Mouse (Mus musculus) adrenal gland, postnatal 4 days (tissue): ENCODE data around the gene Cep131. TPM values are rescaled to one million over a fixed set of nuclear protein-coding genes. Genes with fewer than 3 reads are reported as not detected.

Experiments
- DNase-seq, 2 experiments: peaks; one replicate each; pipeline ENCODE4 v3.0.0; 2021 to 2022; ENCODE audit warnings: low spot score in 2 of 2, mixed read lengths in 2 of 2
- total RNA-seq, 2 experiments: library from RNA; stranded (reverse); gene quantifications; 2 replicates each; pipeline ENCODE4 v1.2.3; 2021

Cep131 gene
- total RNA-seq, 2 experiments from 2014 or later = 247 to 275 TPM

GRCm38 (mm10) chr11:120098588-120099511 is 12.2 kb upstream of the Cep131 start, which contains the start of the genes Tepsin and Ndufaf8:
TSS of gene Tepsin (minus strand) at chr11:120098731.
TSS of gene Ndufaf8 (plus strand) at chr11:120098928.
- peak; percentile 96 to 98 for DNase-seq

- peak in 1 of 2 experiments; percentile 48 for DNase-seq
These were observed 6.4 kb upstream of the Cep131 start for GRCm38 (mm10) chr11:120092817-120093591.

DNA sequence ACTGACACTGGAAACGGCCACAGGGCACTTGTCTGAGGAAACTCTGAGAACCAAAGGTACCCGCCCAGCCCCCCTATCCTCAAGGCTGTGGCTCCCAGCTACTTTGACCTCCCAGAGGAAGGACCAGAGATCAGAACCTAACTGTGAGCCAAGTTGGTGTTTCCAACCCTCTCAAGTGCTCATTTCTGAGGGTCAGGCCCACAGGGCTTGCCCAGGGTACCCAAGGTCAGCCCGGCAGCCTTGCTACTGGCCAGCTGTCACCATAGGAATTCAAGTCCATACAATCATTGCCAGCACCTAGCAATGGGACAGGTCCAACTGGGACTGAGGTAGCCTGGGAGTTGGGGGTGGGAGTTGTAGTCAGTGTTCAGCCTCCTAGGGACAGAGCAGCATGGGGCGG is 4.0 kb upstream of the Cep131 start:
- no peak for DNase-seq

GRCm38 (mm10) chr11:120085891-120086627 is 568 bp downstream of the Cep131 start:
- DNase-seq = no peak

DNA sequence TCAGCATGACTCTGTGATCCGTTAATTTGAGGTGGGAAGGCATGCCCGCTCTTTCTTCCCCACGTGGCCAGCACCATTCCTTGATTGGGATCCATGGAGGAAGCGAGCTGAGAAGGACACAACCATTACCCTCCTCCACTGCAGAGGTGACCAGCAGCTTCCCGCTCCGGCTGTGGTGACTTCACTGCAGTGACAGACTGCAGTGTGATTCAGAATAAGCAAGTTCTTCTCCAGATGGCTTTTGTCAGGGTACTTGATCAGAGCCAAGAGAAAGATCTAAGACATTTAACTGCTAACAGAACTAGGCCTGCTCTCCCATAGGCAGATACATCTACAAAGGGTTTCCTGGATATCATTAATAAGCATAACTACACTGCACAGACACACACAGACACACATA is 6.3 kb downstream of the Cep131 start:
- DNase-seq = no peak

GRCm38 (mm10) chr11:120076191-120076590 is 10.4 kb downstream of the Cep131 start:
- no peak for DNase-seq

- no peak for DNase-seq
These were observed 13.5 kb downstream of the Cep131 start for GRCm38 (mm10) chr11:120072986-120073647.

DNA sequence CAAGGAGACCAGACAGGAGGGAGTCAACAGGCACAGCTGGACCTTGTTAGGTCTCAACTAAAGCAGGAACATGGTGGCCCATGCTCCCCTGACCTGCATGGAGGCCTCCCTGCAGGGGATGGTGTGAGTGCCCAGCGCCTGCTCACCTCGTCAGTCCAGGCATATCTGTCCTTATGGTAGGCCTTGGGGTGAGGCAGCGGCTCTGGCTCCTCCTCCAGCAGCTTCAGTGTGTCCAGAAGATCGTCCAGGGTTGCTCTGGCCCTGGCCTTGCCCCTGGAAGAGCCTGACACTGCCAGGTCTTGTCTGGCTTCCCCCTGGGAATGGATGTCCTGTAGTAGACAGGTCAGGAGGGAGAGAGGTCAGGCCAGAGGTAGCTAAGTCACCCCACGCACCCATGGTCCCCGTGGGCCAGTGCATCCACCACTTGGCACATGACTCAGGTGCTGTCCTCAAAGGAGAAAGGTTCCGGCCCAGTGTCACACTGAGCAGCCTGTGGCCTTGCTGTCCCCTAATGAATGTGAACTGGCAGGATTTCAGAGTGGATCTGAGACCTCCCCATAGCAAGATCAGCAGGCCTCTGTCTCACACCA is 14.8 kb downstream of the Cep131 start:
- peak in 1 of 2 experiments; percentile 40 for DNase-seq

GRCm38 (mm10) chr11:120071065-120071464 is 15.6 kb downstream of the Cep131 start:
- DNase-seq = no peak

GRCm38 (mm10) chr11:120070286-120070930 is 16.2 kb downstream of the Cep131 start:
- DNase-seq = no peak

GRCm38 (mm10) chr11:120069261-120069660 is 17.4 kb downstream of the Cep131 start:
- no peak for DNase-seq

GRCm38 (mm10) chr11:120067834-120068233 is 18.8 kb downstream of the Cep131 start:
- no peak for DNase-seq

DNA sequence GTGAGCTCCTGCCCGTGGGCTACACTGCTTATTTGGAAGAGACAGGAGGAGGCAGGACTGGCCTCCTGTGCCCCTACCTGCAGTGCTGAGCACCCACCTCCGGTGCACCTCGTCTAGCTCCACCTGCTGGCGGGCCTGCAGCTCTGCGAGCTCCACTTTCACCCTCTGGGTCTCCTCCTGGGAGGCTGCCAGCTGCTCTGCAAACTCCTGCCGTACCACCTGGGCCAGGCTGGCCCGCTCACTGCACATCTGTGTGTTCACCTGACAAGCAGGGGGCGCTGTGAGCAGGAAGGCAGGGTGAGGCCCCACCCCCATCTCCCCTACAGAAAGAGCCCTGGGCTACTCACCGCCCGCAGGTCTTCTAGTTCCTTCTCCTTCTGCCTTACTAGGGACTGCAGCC is 21.3 kb downstream of the Cep131 start:
- peak in 1 of 2 experiments; percentile 49 for DNase-seq

DNA sequence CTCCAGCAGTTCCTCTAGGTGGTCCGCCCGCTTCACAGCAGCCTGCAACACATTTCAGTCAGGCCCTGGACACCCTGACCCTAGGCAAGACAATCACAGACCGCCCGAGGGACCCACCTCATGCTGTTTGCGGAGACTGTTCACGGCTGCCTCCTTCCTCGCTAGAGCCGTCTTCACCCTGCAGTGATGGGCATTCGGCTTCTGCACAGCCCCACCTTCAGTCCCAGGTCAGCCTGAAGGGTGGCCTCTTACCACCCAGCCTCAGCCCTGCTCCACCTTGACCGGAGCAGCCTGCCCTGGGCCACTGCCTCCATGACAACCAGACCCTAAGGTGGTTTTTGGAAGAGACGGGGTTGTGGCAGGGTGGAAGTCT is 22.0 kb downstream of the Cep131 start:
- no peak for DNase-seq

- no peak for DNase-seq
These were observed 22.5 kb downstream of the Cep131 start for GRCm38 (mm10) chr11:120064006-120064667.

GRCm38 (mm10) chr11:120063326-120063725 is 23.3 kb downstream of the Cep131 start:
- DNase-seq = no peak

GRCm38 (mm10) chr11:120060634-120061033 is 26.0 kb downstream of the Cep131 start:
- no peak for DNase-seq

GRCm38 (mm10) chr11:120055953-120056732 is 30.5 kb downstream of the Cep131 start:
- no peak for DNase-seq
